Mouse (Mus musculus) spleen, embryonic (tissue): ENCODE data around the gene Foxk1.

ENCODE experiments used
- CTCF ChIA-PET: fragments of 350-600 bp; sonication (Branson Sonifier 250); formaldehyde crosslinking; loops from one replicate; lab custom pipeline; 2022; lab: Charles Lee

The Foxk1 gene

GRCm38 (mm10) chr5:142400981-142401640, at the start of gene Foxk1:
Gene Foxk1, plus strand, starts transcription at chr5:142401497.
- CTCF ChIA-PET = interaction anchor here (1.3 to 1.9 kb wide), 2 partner anchors 13 to 34 kb away, joined by 4 to 6 read pairs; no protein-coding TSS in a partner anchor

GRCm38 (mm10) chr5:142352336-142352892, 48.9 kb upstream of the Foxk1 start:
- CTCF ChIA-PET = interaction anchor here (0.7 kb wide), 1 partner anchor 1640 kb away, joined by 3 read pairs; no protein-coding TSS in a partner anchor

GRCm38 (mm10) chr5:142355144-142355543, 46.2 kb upstream of the Foxk1 start:
- CTCF ChIA-PET = no interaction called here

DNA sequence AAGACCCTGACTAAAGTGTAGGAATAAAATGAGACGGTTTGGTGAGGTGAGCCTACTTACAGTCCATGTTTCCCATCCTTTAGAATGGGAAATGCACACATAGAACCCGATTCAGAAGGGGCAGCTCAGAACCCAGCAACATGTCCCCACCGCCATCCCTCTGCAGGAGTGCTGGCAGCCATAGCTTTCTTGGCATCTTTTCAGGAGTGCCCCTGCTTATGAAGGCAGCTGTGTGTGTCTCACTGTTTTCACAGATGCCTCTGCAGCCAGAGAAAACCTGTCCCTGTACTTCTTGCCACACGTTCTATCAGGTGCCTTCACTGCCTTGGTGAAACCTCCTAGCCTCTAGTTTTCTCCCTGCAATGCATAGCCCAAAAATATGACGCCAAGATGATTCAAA, 40.1 kb upstream of the Foxk1 start:
- CTCF ChIA-PET = no interaction called here

DNA sequence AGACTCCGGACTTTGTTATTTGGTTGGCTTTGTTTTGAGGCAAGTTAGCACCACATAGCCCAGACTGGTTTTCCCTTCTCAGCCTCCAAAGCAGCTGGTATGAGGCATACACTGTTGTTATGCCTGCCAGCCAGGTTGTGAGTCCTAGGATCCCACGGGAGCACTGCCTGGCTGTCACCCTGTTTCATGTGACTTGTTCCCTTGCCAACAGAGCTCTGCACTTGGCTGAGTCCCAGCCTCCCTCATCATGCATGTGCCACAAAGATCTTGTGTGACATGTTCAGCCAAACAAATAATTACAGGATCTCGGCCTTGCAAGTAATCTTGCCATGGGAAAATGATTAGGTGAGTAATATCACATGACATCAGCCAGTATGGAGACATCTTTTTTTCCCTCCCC, 38.4 kb upstream of the Foxk1 start:
- CTCF ChIA-PET = no interaction called here

DNA sequence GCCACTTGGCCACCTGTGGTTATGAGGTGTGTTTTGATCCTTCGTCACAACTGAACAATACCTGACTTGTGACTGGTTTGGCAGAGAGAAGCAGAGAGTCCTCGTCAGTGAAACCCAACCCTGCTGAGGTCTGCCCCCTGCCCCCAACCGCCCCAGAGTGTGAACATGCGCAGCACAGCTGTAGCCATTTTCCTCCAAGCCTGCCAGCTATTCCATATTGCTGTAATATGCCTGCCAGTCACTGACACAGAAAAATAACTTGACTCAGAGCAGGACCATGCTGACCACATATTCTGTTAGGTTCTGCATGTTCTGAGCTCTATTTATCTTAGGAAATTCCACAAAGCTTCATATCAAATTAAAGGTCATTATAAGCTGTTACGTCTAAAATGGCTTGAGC, 37.2 kb upstream of the Foxk1 start:
- CTCF ChIA-PET = no interaction called here

DNA sequence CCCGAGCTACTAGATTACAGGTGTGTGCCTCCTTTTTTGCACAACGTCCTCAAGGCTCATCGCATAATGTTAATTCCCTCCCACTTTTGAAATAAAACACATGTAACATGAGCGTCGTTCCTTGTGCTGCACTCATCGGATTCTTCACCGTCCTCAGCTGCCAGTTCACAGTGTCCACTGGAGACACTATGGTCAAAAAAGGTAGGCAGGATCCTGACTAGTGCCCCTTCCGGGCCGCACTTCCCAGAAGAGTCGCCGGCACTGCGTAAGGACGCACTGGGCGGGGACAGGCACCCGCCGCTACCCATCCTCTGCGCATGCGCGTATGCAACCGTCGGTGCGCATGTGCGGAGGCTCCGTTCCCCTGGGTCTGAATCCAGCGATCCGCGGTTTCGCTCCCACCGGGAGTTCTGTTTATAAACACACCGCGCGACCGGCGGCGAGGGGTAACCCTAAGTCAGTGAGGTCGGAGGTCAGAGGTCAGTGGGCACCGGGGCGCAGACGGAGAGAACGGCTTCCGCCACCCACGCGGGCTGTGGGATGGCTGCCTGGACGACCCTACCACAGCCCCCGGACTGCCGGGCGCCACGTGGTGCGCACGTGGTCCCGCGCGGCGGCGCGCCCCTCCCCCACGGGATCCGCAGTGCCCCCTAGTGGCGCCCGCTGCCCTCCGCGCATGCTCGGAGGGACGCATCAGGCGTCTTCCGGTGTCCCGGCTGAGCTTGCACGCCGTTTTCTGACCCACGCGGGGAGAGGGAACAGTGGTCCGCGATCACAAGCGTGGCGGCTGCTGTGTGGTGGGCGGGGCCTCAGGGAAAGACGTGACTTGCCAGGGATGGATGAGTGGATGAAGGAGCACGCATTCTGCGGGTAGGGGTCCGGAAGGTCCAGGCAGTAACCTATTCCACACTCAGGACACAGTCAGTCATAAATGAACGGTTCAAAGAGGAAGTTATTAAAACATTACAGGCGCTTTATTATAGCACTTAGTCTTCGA, 33.9 kb upstream of the Foxk1 start:
- CTCF ChIA-PET = interaction anchor here (0.6 to 1.7 kb wide), 2 partner anchors 33 to 46 kb away, joined by 3 to 6 read pairs; partner anchors contain the start of gene Foxk1

GRCm38 (mm10) chr5:142368122-142368521, 33.2 kb upstream of the Foxk1 start:
- CTCF ChIA-PET = no interaction called here

DNA sequence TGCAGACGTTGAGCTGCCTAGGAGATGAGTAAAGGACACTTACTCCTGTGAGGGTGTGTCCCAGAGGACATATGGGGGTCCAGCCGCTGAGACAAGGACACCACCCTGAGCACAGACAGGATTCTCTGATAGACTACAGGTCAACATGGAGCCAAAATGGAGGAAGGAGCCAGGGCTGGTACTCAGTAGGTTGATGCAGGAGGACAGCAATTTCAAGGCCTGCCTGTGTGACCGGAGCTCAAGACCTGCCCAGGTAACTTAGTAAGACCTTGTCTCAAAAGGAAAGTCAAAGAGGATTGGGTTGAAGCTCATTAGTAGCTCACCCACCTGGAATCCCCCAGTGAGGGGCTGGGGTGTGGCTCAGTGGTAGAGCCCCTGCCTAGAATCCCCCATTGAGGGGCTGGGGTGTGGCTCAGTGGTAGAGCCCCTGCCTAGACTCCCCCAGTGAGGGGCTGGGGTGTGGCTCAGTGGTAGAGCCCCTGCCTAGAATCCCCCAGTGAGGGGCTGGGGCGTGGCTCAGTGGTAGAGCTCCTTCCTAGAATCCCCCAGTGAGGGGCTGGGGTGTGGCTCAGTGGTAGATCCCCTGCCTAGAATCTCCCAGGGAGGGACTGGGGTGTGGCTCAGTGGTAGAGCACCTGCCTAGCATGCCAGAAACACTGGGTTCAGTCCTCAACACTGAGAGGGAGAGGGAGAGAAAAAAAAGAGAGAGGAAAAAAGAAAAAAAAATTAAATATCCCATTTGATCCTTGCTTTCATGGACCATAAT, 30.7 kb upstream of the Foxk1 start:
- CTCF ChIA-PET = interaction anchor here (1.2 to 1.4 kb wide), 2 partner anchors 15 to 24 kb away, joined by 3 read pairs; no protein-coding TSS in a partner anchor

- CTCF ChIA-PET = interaction anchor here (0.5 to 1.2 kb wide), 2 partner anchors 14 to 76 kb away, joined by 3 to 6 read pairs; no protein-coding TSS in a partner anchor
Measured at GRCm38 (mm10) chr5:142371172-142372155, 29.8 kb upstream of the Foxk1 start.

GRCm38 (mm10) chr5:142372207-142372606, 29.1 kb upstream of the Foxk1 start:
- CTCF ChIA-PET = no interaction called here

GRCm38 (mm10) chr5:142374343-142374742, 27.0 kb upstream of the Foxk1 start:
- CTCF ChIA-PET = interaction anchor here (0.6 to 1.5 kb wide), 2 partner anchors 10 to 430 kb away, joined by 4 to 5 read pairs; no protein-coding TSS in a partner anchor

DNA sequence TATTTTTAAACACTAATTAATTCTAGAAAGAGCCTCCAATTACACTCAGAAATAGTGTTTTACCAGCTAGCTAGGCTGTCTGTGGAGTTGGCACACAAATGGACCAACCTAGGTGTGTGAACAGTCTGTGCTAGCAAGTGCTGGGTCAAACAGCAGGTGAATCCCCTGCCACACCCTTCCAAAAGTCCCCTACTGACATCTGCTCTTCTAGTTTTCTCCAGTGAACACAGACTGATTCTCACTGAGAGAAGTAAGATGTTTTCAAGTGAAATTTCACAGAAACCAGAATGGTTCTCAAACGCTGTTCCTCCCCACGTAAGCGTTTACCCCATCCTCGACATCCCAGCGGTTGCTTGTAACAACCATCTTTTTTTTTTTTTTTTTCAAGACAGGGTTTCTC, 25.7 kb upstream of the Foxk1 start:
- CTCF ChIA-PET = no interaction called here

DNA sequence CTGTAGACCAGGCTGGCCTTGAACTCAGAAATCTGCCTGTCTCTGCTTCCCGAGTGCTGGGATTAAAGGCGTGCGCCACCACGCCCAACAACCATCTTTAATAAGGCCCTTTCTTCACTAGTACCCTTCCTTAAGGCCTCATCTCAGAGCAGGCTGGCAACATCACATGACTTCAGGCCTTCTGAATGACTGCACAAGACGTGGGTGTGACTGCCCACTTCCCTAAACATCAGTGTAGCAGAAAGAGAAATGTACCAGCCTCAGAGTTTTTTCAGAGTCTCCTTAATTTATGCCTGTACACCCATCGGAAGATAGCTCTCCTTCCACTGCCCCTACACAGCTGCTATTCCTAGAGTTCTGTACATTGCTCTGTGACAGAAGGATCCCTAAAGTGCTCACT, 25.2 kb upstream of the Foxk1 start:
- CTCF ChIA-PET = interaction anchor here (0.6 kb wide), 1 partner anchor 61 kb away, joined by 3 read pairs; no protein-coding TSS in a partner anchor

DNA sequence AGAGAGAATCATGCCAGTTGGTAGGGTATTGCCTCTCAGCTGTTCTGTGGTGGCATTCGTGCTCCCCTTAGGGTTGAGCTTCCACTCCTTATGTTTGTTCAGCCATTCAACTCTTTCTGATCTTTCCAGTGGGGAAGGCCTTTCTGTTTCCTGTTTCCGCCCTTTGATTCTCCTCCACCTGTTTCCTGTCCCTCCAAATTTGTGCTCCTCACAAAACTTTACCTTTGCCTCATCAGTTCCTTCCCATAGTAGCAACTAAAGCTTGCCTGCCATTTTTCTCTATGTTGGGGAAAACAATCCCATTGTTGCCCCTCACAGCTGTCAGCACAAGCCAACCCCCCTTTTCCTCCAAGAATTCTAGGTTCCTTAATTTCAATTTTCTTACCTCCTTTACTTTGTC, 23.2 kb upstream of the Foxk1 start:
- CTCF ChIA-PET = no interaction called here

DNA sequence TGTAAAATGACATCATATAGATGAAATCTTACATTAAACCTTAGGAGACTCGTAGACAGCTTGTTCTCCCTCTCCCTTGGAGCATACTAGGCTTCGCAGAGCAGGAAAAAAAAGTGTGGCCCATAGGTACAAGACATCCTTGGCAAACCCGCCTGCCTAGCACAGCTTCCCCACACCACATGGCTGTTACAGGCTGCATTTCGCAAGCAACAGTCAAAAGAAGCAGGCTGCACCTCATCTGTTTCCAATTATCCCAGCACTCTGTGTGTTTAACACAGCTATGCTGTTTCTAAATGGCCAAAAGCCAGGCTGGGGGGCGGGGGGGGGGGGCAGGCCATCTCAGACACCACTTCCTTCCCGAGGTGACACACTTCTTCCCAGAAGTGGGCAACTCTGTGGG, 20.8 kb upstream of the Foxk1 start:
- CTCF ChIA-PET = no interaction called here

DNA sequence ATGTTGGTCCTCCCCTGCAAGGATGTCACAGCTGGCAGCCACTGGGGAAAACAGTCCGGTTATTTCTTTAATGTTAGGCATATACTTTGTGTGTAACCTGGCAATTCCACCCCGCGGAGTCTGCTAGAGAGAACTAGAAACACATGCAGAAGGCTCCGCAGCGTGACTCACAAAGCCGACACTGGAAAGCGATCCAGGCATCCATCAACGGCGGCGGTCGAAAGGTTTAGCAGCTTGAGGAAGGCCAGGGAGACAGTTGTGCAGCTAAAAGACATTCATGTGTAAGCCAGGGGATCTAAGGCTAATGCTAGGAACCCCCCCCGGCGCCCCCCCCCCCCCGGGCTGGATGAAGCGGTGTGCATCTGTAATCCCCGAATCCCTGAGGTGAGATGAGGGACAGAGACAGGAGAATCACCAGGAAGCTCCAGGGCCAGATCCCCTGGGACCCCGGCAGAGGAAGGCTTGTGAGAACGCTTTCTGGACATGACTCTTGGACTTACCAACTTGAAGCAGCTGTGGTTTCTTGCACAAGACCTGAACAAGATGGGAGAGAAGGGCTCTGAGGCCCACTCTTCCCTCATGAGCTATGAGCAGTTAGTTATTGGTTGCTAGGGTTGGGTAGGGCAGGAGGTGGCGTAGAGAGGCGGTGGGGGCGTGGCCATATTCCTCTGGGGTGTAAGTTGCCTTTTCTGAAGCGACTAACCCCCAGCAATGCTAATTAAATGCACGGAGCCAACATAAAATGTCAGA, 16.2 kb upstream of the Foxk1 start:
- CTCF ChIA-PET = interaction anchor here (1.0 to 1.3 kb wide), 2 partner anchors 11 to 14 kb away, joined by 3 to 4 read pairs; no protein-coding TSS in a partner anchor

DNA sequence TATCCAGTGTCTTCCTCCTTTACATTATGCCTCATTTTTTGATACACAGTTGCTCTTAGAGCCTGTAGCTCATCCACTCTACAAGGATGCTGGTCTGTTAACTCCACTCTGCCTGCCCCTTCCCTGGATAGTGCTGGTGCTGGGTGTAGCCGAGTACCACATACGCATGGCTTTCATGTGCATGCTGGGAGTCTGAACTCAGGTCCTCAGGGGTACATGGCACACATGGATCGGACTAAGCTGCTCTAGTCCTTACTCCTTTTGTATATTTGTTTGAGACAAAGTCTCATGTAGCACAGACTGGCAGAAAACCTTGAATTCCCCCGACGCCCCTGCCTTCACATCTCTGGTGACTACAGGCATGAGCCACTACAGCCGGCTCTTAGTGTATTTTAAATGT, 15.0 kb upstream of the Foxk1 start:
- CTCF ChIA-PET = interaction anchor here (1.3 kb wide), 1 partner anchor 16 kb away, joined by 3 read pairs; no protein-coding TSS in a partner anchor
